Mouse (Mus musculus): ENCODE data around the gene Mbd5.
"Not testable (repeated sequence)": the region's sequence is repeated elsewhere in the genome, so short reads cannot be mapped to it uniquely, and the experiment has no call there.

The Mbd5 gene

GRCm38 (mm10) chr2:49160232-49160947 lies 211.1 kb downstream of the Mbd5 start:
- in situ Hi-C loops (cut with MseI, MboI): no loop called here

DNA sequence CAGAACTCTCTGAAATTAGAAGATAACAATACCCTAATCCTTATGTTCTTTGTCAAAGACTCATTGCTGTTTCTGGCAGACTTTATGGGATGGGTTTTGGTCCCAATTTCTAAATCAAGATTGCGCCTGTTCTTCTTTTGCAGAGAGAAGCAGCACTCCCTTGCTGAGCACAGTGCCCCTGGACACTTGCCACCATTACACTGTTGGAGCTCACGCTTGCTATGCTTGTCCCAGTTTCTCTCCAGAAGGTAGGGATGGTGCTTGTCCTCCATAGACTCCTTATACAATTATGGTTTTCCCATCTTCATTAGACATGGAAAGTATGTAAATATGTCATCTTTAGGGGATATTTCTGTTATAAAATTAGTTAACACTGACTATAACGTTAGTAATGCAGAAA lies 220.5 kb downstream of the Mbd5 start:
- in situ Hi-C loops (cut with MseI, MboI): no loop called here

- in situ Hi-C loops (cut with MseI, MboI): no loop called here
These were observed 227.7 kb downstream of the Mbd5 start for GRCm38 (mm10) chr2:49177015-49177414.

GRCm38 (mm10) chr2:49190984-49191383 lies 241.7 kb downstream of the Mbd5 start:
- in situ Hi-C loops (cut with MseI, MboI): no loop called here

- in situ Hi-C loops (cut with MseI, MboI): no loop called here
These were observed 242.4 kb downstream of the Mbd5 start for GRCm38 (mm10) chr2:49191695-49192094.

GRCm38 (mm10) chr2:49204081-49204480 lies 254.8 kb downstream of the Mbd5 start:
- in situ Hi-C loops (cut with MseI, MboI): no loop called here

- in situ Hi-C loops (cut with MseI, MboI): not testable (repeated sequence)
These were observed 256.4 kb downstream of the Mbd5 start for GRCm38 (mm10) chr2:49205692-49206091.

GRCm38 (mm10) chr2:49209349-49209748 lies 260.0 kb downstream of the Mbd5 start:
- in situ Hi-C loops (cut with MseI, MboI): no loop called here

DNA sequence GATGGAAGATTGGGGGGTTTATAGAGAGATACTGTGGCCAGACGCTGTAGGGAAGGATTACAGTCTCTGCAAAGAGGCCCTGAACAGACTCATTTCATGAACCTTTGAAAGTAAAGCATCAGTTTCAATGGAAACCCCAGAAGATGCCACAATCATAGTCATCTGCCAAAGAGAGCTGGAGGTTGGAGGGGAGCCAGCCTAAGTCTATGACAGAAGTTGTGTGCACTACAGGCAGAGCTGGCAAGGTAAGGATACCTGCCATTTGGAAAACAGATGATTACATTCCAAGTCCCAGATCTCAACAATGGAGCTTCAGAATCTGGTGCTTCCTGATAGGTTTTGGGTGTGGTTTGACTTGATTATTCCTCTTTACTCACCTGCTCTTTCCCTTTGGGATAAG lies 261.1 kb downstream of the Mbd5 start:
- in situ Hi-C loops (cut with MseI, MboI): no loop called here

GRCm38 (mm10) chr2:49229725-49230124 lies 280.4 kb downstream of the Mbd5 start:
- in situ Hi-C loops (cut with MseI, MboI): no loop called here

- in situ Hi-C loops (cut with MseI, MboI): no loop called here
These were observed 284.8 kb downstream of the Mbd5 start for GRCm38 (mm10) chr2:49234064-49234463.

DNA sequence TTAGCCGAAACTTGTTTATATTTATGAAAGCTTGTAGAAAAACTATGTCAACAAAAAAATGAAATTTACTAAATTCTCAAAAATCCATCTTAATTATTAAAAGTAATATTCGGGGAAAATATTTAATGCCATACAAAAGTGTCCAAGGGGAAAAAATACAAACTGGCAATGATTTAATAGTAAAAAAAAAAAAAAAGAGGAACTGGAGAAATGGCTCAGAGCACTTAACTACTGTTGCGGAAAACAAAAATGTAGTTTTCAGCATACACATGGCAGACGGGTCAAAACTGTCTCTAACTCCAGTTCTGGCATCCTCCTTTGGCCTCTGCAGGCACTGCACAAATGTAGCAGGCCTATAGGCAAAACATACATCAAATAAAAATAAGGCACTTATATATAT lies 292.4 kb downstream of the Mbd5 start:
- in situ Hi-C loops (cut with MseI, MboI): no loop called here

- in situ Hi-C loops (cut with MseI, MboI): no loop called here
These were observed 314.8 kb downstream of the Mbd5 start for GRCm38 (mm10) chr2:49264092-49264491.

- in situ Hi-C loops (cut with MseI, MboI): no loop called here
These were observed 323.1 kb downstream of the Mbd5 start for GRCm38 (mm10) chr2:49272295-49272967.

DNA sequence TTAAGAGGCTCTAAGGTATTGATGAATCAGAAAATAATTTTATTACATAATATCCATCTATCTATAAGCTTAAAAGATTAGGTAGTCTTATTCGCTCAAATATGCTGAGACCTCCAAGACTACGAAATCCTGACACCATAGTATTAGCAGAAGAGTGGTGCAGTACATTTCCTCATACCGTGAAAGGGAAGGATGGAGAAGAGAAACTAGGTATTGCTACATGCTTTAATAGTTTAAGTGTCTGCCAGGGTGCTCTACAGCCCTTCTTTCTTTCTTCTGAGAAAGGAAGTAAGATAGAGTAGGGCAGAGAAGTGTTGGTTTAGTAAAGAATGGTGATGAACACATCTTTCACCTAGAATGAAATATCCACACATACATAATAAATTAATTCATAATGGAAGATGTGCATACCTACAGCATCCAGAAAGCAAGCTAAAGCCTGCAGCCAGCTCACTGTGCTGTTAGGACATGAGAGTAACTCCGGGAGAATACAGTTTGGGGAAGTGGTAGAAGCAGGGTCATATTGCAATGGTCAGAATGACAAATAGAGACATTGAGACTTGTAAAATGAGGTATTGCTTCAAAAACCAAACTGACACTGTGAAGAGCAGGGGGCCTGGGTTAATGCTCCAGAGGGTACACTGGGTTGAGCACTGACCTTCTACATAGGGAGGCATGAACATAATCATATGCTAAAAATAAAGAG lies 326.9 kb downstream of the Mbd5 start:
- in situ Hi-C loops (cut with MseI, MboI): no loop called here

GRCm38 (mm10) chr2:49280496-49280895 lies 331.2 kb downstream of the Mbd5 start:
- in situ Hi-C loops (cut with MseI, MboI): no loop called here

DNA sequence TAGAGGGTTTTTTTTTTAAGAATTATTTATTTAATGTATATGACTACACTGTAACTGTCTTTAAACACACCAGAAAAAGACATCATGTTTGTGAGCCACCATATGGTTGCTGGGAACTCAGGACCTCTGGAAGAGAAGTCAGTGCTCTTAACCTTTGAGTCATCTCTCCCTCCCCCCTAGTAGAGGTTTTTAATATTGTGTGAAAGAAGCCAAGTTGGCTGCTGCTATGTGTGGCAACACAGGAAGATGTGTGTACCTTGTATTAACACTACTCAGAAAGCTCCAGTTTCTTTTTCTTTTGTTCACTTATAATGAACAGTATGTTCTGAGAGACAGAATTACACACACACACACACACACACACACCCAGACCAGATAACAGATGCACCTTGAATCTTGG lies 334.3 kb downstream of the Mbd5 start:
- in situ Hi-C loops (cut with MseI, MboI): no loop called here

DNA sequence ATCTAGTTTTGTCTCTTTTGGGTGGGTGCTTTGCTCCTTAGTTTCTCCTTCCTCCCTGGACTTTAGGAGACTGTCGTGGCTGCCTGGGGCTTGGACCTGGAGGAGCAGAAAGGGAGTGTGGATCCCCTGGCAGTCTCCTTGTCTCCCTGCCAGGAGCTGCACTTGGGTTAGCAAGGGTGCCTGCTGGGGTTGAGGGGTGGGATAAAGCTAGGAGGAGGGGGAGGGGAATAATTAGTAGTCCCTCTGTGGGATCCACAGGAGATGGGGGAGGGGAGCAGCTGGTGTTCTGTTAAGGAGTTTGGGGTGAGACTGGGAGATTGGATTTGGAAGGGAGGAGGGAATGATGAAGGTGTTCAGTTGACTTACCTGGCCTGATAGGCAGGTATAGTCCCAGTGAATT lies 337.7 kb downstream of the Mbd5 start:
- in situ Hi-C loops (cut with MseI, MboI): no loop called here

DNA sequence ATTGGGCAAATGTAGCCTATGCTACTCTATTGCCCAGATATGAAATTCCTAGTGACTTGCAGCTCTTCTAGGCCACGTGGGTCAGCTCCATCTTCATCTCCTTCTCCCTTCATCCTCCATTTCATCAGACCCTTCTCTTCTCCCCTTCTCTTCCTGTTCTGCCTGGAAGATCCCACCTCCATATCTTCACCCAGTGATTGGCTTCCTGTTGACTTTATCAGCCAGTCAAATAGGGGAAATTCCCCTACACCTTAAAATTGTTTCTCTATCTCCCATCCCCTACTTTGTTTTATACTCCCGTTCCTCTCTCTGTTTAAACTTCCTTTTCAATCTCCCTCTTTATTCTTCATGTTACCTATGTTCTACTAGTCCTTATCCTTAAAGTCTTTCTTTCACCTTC lies 342.4 kb downstream of the Mbd5 start:
- in situ Hi-C loops (cut with MseI, MboI): no loop called here

DNA sequence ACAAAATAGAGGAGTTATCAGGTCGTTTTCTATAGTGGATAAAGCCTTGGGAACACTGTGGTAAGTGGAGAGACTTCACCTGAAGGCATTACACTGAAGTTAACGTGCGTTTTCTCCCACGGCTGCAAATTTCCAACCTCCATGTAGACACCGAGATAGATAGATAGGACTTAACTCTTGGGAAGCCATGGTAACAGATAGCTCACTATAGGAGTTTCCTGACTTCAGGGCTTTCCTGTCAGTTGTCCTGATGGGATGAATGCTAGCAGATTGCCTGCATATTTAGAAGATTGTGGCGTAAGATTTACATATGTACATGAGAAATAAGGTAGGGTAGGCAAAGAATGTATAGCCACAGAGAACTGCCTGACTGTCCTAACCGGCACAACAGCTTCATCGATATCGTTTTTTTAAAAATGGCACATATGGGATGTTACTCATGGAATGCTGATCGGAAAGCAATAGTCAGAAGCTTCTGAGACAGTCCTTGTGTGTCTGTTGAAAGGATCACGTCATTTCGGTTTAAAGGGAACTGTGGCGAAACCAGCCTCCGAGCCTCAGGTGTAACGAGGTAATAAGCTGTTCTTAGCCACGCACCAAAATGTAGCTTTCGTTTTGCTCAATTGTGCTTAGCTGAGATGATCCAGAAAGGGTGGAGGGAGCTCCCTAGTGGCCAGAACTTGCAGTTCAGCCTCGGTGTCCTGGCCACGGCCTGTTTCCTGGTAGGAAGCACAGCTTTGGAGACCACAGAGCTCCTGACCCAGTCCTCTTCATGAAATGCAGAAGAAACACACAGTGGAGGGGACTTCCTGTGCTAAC lies 363.5 kb downstream of the Mbd5 start:
- in situ Hi-C loops (cut with MseI, MboI): loop anchor here in 1 of 2 experiments (25.0 kb wide), 1 partner anchor 376 kb away; the partner anchor contains the start of gene Mbd5

DNA sequence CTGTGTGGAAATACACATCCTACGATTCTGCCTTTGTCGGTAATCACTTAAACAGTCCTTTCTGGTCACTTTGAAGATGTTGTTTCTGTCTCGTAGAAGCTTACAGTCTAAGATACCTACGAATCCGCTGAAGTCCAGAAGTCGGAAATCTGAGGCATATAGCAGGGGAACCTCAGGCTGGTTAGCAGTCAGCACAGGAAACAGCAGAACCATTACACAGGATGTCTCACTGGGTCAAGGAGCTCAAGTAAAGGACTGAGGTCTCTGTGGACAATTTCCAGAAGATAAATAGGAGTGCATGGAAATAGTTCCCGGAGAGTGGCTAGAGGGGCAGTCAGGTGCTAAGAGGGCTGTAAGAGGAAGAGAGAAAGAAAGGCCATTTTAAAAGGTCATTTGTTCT lies 384.3 kb downstream of the Mbd5 start:
- in situ Hi-C loops (cut with MseI, MboI): no loop called here

DNA sequence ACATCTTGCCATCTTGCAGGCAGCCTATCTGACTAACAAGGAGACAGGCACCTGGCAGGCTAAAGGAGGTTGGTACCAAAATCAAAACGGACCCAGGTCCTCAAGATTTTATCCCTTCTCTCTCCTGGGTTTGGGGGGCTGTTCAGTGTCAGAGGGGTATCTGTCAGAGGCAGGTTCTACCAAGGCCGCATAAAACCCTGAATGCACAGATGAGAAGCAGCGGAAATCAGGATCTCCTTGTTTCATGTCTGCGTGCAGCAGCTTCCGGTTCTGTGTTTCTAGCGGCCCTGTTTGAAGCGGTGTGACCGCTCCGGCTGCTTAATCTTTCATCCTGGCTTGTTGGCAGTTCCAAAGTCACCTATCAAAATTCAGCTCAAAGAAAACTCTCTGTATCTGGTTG lies 386.0 kb downstream of the Mbd5 start:
- in situ Hi-C loops (cut with MseI, MboI): no loop called here
